Mouse (Mus musculus) liver, adult 2 months (tissue): Measurements from ENCODE around the gene Cep295nl.

Experiments
- CTCF ChIP-seq: fragments of 200-500 bp; IDR thresholded peaks from 2 replicates; pipeline ENCODE4 v1.5.1; 2011; ENCODE audit warnings: low read depth, low read length, control low read depth
- POLR2A ChIP-seq: fragments of 200-500 bp; IDR thresholded peaks from 2 replicates; pipeline ENCODE4 v1.6.1; 2011; ENCODE audit warnings: low read length, control low read depth; ENCODE audit not compliant: insufficient read depth; ENCODE audit errors: extremely low read depth

DNA sequence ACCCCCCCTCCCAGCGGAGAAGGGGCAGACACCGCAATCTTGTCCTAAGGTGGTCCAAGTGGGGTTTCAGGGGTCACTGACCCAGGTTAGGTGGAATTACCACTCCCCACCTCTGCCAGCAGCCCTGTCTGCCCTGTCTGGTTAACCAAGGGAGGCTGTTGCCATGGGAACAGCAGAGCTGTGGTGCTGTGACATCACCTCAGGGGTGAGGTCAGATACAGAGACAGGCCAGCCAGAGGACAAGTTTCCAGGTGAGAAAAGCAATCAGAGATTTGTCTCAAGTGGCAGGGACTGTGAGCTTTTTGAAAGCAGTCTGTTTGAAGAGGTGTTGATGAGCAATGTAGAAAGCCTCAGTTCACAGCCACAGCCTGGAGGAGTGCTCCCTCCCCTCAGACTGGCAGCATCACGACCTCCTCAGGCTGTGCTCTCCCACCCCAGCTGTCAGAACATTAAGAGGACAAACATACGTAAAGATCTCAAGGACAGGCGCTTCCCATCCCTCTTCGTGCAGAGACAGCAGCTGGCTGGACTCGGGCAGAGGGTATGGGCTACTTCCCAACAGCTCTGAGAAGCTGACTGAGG, at the start of gene Cep295nl:
- no peak for TF ChIP-seq CTCF
- no peak for TF ChIP-seq POLR2A
